Mouse (Mus musculus) liver, embryonic 12.5 days (tissue): Measurements from ENCODE around the gene Rgs6. TPM values are rescaled to one million over a fixed set of nuclear protein-coding genes. Genes with fewer than 3 reads are reported as not detected.

Source experiments
- ATAC-seq: fragments of 200-750 bp; cut with Nextera tagmentation; 2 replicates; pipeline ENCODE4 v1.8.0; 2017; ENCODE audit warnings: moderate number of reproducible peaks, mild to moderate bottlenecking, moderate library complexity
- H3K27ac ChIP-seq: fragments of 300-500 bp; sonication (generic); 2 replicates; pipeline ENCODE4 v1.5.1; 2016; ENCODE audit warnings: mild to moderate bottlenecking
- H3K27me3 ChIP-seq: fragments of 300-500 bp; sonication (generic); replicated peaks from 2 replicates; pipeline ENCODE4 v1.6.1; 2016; ENCODE audit warnings: mild to moderate bottlenecking, moderate library complexity
- H3K36me3 ChIP-seq: fragments of 300-500 bp; sonication (generic); 2 replicates; pipeline ENCODE4 v1.6.1; 2016; ENCODE audit warnings: mild to moderate bottlenecking, moderate library complexity
- H3K4me1 ChIP-seq: fragments of 300-500 bp; sonication (generic); 2 replicates; pipeline ENCODE4 v1.6.1; 2016
- H3K4me2 ChIP-seq: fragments of 300-500 bp; sonication (generic); 2 replicates; pipeline ENCODE4 v1.6.1; 2016; ENCODE audit warnings: mild to moderate bottlenecking, moderate library complexity
- H3K4me3 ChIP-seq: fragments of 300-500 bp; sonication (generic); 2 replicates; pipeline ENCODE4 v1.5.1; 2016; ENCODE audit warnings: mild to moderate bottlenecking, moderate library complexity
- H3K9ac ChIP-seq: fragments of 300-500 bp; sonication (generic); 2 replicates; pipeline ENCODE4 v1.6.1; 2016; ENCODE audit warnings: mild to moderate bottlenecking, moderate library complexity
- H3K9me3 ChIP-seq: fragments of 300-500 bp; sonication (generic); replicated peaks from 2 replicates; pipeline ENCODE4 v1.6.1; 2016; ENCODE audit warnings: mild to moderate bottlenecking, moderate library complexity
- whole genome bisulfite sequencing: fragments of 180-500 bp; shearing (Covaris S2); methylation state at CpG from one replicate; pipeline ENCODE4 v1.1.7; 2016; ENCODE audit not compliant: insufficient replicate concordance; 5-methylcytosine and 5-hydroxymethylcytosine counted together
- polyA plus RNA-seq: library from polyadenylated mRNA; unstranded; fragments of >200 nt; fragmentation: Nextera tagmentation; extraction: Ambion mirVana; gene quantifications from 2 replicates; pipeline ENCODE4 v1.2.1, GENCODE M21; 2016

The Rgs6 gene
- polyA plus RNA-seq, 1 experiment from 2014 or later = 0.15 TPM

DNA sequence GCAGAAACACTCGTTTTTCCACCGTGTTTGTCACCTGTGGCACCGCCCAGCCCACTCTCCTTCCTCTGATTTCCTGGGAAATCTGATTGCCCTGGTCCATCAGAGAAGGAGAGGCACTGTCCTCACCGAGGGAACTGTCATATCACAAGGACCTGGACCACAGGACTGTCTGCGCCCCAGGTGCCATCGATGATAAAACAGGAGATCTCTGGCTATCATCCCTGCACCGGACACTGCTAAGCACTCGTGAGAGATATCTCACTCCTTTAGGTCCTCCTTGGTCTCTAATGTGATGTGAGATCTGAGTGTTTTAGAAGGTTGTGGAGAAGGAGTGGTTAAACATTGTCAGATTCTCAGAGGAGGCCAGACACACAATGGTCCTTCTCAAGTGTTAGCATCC, 462.4 kb downstream of the Rgs6 start:
- WGBS = 41% methylated on average over 8 of the region's 8 CpGs
- Histone ChIP-seq H3K9ac (no peak overlapping the region), H3K27me3 (no peaks in the 10 kb centered on the region), H3K36me3 (no peaks in the 10 kb centered on the region), H3K9me3 (peaks cover 11% of the 10 kb centered on the region), H3K27ac (no peak overlapping the region), H3K4me2 (no peak overlapping the region), H3K4me1 (0 out of 2 replicates have a peak, but pooled peaks cover 4% of the 10 kb centered on the region), H3K4me3 (no peak overlapping the region)
- ATAC-seq = peak; percentile 46; the same call in 1 of the 2 replicates

DNA sequence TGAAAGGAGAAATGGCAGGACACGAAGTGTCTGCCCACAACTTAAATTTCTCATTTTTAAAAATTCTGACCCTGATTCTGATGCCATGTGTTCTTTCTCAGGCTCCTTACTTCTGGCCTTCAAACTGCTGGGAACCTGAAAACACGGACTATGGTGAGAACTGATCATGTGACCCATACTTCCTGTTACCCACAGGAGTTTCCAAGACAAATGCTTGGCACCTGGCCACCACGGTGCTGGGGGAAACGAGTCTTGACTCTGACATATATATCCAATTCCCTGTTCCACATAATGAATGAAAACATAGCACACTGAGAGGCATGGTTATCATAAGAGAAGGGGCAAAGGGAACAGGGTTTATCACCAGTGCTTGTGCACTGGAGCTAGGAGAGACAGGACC, 464.3 kb downstream of the Rgs6 start:
- no peak overlapping the region for H3K27ac ChIP-seq
- H3K4me2 ChIP-seq = no peak overlapping the region
- 54% methylated on average over 4 of the region's 4 CpGs for WGBS
- no peak overlapping the region for H3K4me3 ChIP-seq
- H3K4me1 ChIP-seq = 0 out of 2 replicates have a peak, but pooled peaks cover 4% of the 10 kb centered on the region
- H3K36me3 ChIP-seq = no peaks in the 10 kb centered on the region
- no peak overlapping the region for H3K9ac ChIP-seq
- no peak for ATAC-seq
- peaks cover 11% of the 10 kb centered on the region for H3K9me3 ChIP-seq
- H3K27me3 ChIP-seq = no peaks in the 10 kb centered on the region

GRCm38 (mm10) chr12:83055690-83056089, 467.6 kb downstream of the Rgs6 start:
- no peaks in the 10 kb centered on the region for H3K27me3 ChIP-seq
- no peak overlapping the region for H3K9ac ChIP-seq
- H3K4me2 ChIP-seq = no peak overlapping the region
- WGBS = 64% methylated on average over 5 of the region's 5 CpGs
- H3K36me3 ChIP-seq = no peaks in the 10 kb centered on the region
- no peak for ATAC-seq
- H3K4me1 ChIP-seq = no peaks in the 10 kb centered on the region
- H3K27ac ChIP-seq = no peak overlapping the region
- peaks cover 11% of the 10 kb centered on the region for H3K9me3 ChIP-seq
- H3K4me3 ChIP-seq = no peak overlapping the region

- no peaks in the 10 kb centered on the region for H3K36me3 ChIP-seq
- peaks cover 21% of the 10 kb centered on the region for H3K27me3 ChIP-seq
- H3K27ac ChIP-seq = no peak overlapping the region
- H3K9ac ChIP-seq = no peak overlapping the region
- no peak overlapping the region for H3K4me3 ChIP-seq
- 65% methylated on average over 6 of the region's 6 CpGs for WGBS
- no peaks in the 10 kb centered on the region for H3K9me3 ChIP-seq
- no peak overlapping the region for H3K4me2 ChIP-seq
- H3K4me1 ChIP-seq = peaks cover 2% of the 10 kb centered on the region
- ATAC-seq = no peak
Measured at GRCm38 (mm10) chr12:83066426-83066825, 478.3 kb downstream of the Rgs6 start.

DNA sequence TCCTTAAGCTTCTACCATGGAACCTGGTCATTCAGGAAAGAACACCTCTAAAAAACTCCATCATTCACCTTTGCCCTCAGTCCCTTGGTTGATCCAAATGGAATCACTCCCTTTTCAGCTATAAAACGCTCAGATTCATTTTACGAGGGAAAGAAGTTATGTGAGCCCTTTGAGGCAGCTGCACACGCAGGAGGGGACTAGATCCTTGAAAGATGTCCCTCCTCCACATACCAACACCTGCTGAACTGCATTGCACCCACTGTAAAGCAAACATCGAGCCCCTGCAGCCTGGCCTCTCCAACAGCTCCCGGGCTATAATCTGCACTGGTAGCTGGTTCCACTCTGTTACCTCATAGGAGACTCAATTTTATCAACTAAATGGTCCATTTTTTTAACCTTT, 482.8 kb downstream of the Rgs6 start:
- Histone ChIP-seq H3K9me3 (no peaks in the 10 kb centered on the region), H3K4me3 (no peak overlapping the region), H3K4me1 (peaks cover 46% of the 10 kb centered on the region), H3K27me3 (peaks cover 2% of the 10 kb centered on the region; the same call in 1 of the 2 replicates), H3K4me2 (no peak overlapping the region), H3K27ac (no peak overlapping the region), H3K9ac (no peak overlapping the region), H3K36me3 (no peaks in the 10 kb centered on the region)
- 76% methylated on average over 5 of the region's 5 CpGs for WGBS
- ATAC-seq = no peak

GRCm38 (mm10) chr12:83072181-83072887, 484.2 kb downstream of the Rgs6 start:
- peak overlapping the region; percentile 71 for H3K4me2 ChIP-seq
- no peaks in the 10 kb centered on the region for H3K36me3 ChIP-seq
- no peaks in the 10 kb centered on the region for H3K9me3 ChIP-seq
- 4% methylated on average over 3 of the region's 3 CpGs for WGBS
- peaks cover 61% of the 10 kb centered on the region for H3K4me1 ChIP-seq
- H3K4me3 ChIP-seq = peak overlapping the region; percentile 38
- H3K27me3 ChIP-seq = no peaks in the 10 kb centered on the region; the same call in 1 of the 2 replicates
- H3K27ac ChIP-seq = peak overlapping the region; percentile 99
- peak; percentile 69 for ATAC-seq
- H3K9ac ChIP-seq = peak overlapping the region; percentile 71

DNA sequence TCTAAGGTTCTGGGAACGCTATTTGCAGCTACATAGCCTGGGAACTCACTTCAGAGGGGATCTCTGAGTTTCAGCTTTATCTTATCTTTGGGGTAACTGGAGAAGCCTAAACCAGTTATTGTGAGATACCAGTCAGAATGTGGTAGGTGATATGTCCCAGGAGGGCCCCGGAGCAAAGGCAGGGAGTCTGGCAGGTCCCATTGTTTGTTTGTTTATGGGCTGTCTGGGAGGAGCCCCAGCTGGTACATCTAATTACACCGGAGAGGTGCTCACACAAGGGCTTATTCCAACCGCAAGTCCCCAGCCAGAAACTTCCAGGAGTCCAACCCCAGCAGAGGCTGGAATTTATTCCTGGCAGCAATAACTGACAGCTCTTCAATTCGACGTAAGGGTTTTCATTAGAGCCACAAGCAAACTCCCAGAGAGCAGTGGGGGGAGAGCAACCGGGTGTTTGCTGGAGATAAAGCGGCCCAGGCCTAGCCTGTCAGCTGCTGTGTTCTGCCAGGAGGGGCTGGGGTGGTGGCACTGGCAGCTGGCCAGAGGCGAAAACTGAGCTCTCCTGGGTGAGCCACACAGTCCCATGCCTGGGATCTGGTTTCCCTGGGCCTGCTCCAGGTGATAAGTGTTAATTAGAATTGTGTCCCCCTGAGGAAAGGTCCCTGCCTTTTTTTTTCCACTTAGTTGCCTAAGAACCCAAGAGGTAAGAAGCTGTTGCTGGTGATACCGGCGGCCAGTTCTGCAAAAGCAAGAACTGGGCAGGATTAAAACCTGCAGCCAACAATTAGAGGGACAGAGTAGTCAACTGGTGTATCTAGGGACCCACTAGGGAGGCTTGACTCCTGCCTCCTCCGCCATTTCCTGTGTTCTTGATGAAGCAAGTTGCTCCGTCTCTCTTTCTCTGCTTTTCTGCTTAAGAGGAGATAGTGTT, 485.1 kb downstream of the Rgs6 start:
- WGBS = 8% methylated on average over 13 of the region's 13 CpGs
- H3K4me3 ChIP-seq = peak overlapping the region; percentile 38
- H3K9me3 ChIP-seq = no peaks in the 10 kb centered on the region
- H3K4me2 ChIP-seq = peak overlapping the region; percentile 71
- peak overlapping the region; percentile 99 for H3K27ac ChIP-seq
- ATAC-seq = peak; percentile 97
- no peaks in the 10 kb centered on the region for H3K36me3 ChIP-seq
- peaks cover 68% of the 10 kb centered on the region for H3K4me1 ChIP-seq
- H3K27me3 ChIP-seq = no peaks in the 10 kb centered on the region
- H3K9ac ChIP-seq = peak overlapping the region; percentile 71

GRCm38 (mm10) chr12:83073879-83074368, 485.8 kb downstream of the Rgs6 start:
- Histone ChIP-seq H3K4me2 (peak overlapping the region; percentile 71), H3K27ac (peak overlapping the region; percentile 99), H3K4me1 (peaks cover 68% of the 10 kb centered on the region), H3K4me3 (peak overlapping the region; percentile 12; the same call in 1 of the 2 replicates), H3K9ac (peak overlapping the region; percentile 71), H3K9me3 (no peaks in the 10 kb centered on the region), H3K36me3 (no peaks in the 10 kb centered on the region), H3K27me3 (no peaks in the 10 kb centered on the region)
- peak; percentile 10 for ATAC-seq
- WGBS = 32% methylated on average over 6 of the region's 6 CpGs

DNA sequence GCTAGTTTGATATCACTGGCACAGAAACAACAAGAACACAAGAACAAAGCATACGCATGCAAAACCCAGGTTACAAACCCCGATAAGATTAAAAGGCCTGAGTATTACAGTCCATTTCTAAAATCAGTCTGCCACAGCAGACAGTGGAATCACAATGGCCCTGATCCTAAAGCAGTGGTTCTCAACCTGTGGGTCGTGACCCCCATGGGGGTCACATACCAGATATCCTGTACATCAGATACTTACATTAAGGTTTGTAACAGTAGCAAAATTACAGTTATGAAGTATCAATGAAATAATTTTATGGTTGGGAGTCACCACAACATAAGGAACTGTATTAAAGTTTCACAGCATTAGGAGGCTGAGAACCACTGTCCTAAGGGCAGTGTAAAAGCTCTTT, 488.1 kb downstream of the Rgs6 start:
- Histone ChIP-seq H3K9ac (0 out of 2 replicates have a peak overlapping the region, but pooled peaks have one; percentile 27), H3K9me3 (no peaks in the 10 kb centered on the region), H3K4me1 (peaks cover 77% of the 10 kb centered on the region), H3K4me3 (no peak overlapping the region), H3K4me2 (no peak overlapping the region), H3K36me3 (no peaks in the 10 kb centered on the region), H3K27me3 (no peaks in the 10 kb centered on the region), H3K27ac (peak overlapping the region; percentile 99)
- ATAC-seq = no peak
- WGBS = 74% methylated on average over 3 of the region's 3 CpGs

GRCm38 (mm10) chr12:83077486-83077885, 489.4 kb downstream of the Rgs6 start:
- Histone ChIP-seq H3K9ac (no peak overlapping the region), H3K4me1 (peaks cover 77% of the 10 kb centered on the region)
- 62% methylated on average over 2 of the region's 2 CpGs for WGBS

DNA sequence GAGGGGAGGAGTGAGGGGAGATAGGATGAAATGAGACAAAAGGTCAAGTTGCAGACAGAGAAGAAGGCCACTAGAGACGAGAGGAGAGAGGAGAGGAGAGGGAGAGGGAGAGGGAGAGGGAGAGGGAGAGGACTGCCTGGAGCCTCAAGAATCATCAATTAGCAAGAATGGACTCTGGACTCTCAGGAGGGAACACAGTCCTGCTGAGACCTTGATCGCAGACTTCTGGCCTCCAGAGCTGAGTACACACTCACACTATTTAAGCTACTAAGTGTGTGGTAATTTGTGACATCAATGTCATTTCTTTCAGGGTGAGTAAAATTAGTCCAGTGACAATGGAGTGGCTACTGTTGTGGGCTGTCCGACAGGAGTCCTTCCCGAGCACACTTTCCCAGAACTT, 495.3 kb downstream of the Rgs6 start:
- no peaks in the 10 kb centered on the region for H3K36me3 ChIP-seq
- no peak overlapping the region for H3K9ac ChIP-seq
- H3K27me3 ChIP-seq = no peaks in the 10 kb centered on the region
- no peak overlapping the region for H3K4me2 ChIP-seq
- no peaks in the 10 kb centered on the region for H3K9me3 ChIP-seq
- ATAC-seq = no peak
- H3K27ac ChIP-seq = no peak overlapping the region
- WGBS = 75% methylated on average over 3 of the region's 4 CpGs
- H3K4me1 ChIP-seq = peaks cover 43% of the 10 kb centered on the region
- H3K4me3 ChIP-seq = no peak overlapping the region

More at GRCm38 (mm10) chr12:83077486-83077885, 489.4 kb downstream of the Rgs6 start:
- no peak overlapping the region for H3K4me3 ChIP-seq
- ATAC-seq = no peak
- no peak overlapping the region for H3K4me2 ChIP-seq
- H3K9me3 ChIP-seq = no peaks in the 10 kb centered on the region
- H3K27ac ChIP-seq = peak overlapping the region; percentile 99
- H3K27me3 ChIP-seq = no peaks in the 10 kb centered on the region
- no peaks in the 10 kb centered on the region for H3K36me3 ChIP-seq

DNA sequence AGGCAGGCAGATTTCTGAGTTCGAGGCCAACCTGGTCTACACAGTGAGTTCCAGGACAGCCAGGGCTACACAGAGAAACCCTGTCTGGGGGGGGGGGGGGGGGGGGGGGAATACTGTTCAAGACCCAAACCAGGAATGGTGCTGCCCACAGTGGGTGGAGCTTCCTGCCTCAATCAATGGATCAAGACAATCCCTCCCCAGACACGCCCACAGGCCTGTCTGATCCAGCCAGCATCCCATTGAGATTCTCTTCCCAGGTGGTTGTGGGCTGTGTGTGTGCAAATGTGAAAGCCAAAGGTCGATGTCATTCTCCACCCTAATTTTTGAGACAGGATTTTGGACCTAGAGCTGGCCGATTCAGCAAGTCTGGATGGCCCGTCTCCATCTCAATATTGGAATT, 496.5 kb downstream of the Rgs6 start:
- Histone ChIP-seq H3K36me3 (no peaks in the 10 kb centered on the region), H3K27me3 (no peaks in the 10 kb centered on the region), H3K4me3 (no peak overlapping the region), H3K27ac (no peak overlapping the region), H3K9ac (no peak overlapping the region), H3K4me1 (peaks cover 43% of the 10 kb centered on the region), H3K4me2 (no peak overlapping the region), H3K9me3 (no peaks in the 10 kb centered on the region)
- WGBS = 82% methylated on average over 5 of the region's 5 CpGs
- ATAC-seq = no peak
